Mouse (Mus musculus): ENCODE data around the gene Ripk4.

The Ripk4 gene

DNA sequence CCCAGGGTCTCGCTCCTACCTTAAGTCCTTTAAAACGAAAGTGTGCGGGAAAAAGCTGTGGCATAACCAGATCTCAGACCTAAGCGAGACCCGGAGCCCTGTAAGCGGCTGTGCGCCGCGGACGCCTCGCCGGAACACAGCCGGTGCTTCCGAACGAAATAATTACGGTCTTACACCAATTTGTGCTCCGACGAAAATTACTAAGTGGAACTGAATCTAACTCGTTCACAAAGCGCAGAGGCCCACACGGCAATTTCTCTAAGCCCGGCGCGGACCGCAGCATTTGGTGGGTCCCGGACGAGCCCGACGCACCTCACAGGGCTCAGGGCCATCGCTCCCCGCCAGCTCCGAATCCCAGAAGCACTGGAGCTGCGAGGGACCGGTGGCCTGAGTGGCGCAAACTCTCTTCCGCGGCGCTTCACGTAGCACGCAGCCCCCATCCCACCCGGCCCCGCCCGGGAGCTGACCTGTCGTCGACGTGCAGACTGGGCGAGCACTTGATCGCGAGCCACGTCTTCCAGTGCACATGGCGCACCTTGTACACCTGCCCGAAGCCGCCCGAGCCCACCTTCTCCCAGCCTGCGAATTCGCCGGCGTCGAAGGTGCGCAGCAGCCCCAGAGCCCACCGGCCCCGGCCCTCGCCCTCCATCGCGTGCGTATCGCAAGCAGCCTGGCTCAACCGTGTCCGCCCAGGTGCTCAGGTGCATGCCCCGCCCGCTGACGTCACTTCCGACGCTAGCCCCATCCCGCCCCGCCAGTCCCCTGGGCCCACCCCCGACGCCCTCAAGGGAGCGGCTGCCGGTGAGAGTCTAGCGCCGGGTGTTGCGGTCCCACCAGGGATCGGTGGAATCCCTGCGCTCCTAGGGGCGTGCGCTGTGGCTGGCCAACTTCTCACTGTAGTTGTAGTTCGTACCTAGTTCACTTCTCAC, at the start of gene Ripk4:
Ripk4 (minus strand) TSS at position 727 of the 929 bp plus-strand sequence.
- in situ Hi-C loops (cut with MboI; ENCODE audit: low sequenced_read_pairs), result no loop called here

DNA sequence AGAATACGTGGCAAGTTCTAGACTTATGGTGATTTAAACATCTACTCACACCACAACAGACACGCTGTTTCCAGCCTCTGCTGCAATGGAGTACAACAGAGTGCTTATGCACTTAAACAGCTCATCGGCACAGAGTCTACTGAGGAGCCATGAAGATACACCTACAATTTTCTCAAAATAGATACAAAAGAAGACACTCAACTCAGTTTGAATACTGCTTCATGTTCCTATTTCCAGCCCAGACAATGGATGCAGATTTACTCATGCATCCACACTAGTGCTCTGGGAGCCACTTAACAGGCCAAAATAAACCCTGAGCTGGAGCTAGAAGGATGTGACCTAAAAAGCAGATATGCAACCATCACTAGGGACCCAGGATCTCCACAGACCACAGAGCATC, 45.3 kb upstream of the Ripk4 start:
- in situ Hi-C loops (cut with MboI; ENCODE audit: low sequenced_read_pairs), result no loop called here

DNA sequence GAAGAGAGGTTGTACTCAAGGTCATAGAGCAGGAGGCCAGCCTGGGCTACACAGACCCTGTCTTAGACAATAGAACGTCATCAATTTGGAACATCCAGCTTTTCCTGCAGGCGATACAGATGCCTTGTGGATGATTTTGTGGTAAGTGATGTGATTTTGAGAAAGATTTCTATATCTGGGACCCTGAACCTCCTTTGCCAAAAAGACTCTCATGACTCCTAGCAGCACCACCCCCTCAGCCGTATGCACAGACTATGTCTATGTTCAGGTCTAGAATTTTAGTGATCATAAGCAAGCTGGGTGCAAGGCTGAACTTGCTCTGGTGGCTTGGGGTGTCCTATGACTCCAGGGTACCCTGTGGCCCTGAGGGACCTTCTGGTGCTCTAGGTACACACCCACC, 42.1 kb upstream of the Ripk4 start:
- in situ Hi-C loops (cut with MboI; ENCODE audit: low sequenced_read_pairs), result no loop called here

DNA sequence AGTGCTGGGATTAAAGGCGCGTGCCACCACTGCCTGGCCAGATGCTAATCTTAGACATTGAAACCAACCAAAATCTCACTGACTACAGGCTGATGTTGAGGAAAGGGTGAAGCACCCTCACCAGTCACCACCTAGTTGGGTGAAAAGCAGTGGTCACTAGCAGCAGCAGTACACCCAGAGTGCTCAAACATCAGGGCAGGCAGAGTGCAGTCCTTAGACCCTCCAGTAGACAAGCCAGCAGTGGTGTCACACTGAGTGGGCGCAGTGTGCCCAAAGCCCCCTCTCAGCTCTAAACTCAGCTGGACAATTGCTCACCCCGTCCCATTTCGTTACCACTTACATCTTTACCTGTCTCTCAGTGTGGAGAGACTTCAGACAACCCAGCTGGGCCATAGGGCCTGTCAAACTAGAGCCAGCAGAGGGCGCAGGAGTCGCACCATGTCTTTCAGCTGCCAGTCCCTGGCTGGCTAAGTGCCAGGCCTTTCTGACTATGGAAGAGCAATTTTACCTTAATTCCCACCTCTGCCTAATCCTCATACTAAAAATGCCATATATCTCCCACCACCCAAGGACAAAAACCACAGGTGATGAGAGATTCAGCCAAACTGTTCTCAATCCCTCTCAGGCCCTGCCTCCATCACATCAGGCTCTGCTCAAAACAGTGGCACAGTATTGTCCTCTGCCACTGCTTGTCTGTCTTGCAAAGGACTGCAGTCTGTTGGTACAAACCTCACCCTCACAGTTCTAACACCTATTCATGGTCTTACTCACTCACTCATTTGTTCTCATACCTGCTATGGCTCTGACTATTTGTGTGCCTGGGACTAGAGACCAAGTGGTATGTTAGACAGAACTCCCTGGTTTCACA, 41.3 kb upstream of the Ripk4 start:
- in situ Hi-C loops (cut with MboI; ENCODE audit: low sequenced_read_pairs), result no loop called here

DNA sequence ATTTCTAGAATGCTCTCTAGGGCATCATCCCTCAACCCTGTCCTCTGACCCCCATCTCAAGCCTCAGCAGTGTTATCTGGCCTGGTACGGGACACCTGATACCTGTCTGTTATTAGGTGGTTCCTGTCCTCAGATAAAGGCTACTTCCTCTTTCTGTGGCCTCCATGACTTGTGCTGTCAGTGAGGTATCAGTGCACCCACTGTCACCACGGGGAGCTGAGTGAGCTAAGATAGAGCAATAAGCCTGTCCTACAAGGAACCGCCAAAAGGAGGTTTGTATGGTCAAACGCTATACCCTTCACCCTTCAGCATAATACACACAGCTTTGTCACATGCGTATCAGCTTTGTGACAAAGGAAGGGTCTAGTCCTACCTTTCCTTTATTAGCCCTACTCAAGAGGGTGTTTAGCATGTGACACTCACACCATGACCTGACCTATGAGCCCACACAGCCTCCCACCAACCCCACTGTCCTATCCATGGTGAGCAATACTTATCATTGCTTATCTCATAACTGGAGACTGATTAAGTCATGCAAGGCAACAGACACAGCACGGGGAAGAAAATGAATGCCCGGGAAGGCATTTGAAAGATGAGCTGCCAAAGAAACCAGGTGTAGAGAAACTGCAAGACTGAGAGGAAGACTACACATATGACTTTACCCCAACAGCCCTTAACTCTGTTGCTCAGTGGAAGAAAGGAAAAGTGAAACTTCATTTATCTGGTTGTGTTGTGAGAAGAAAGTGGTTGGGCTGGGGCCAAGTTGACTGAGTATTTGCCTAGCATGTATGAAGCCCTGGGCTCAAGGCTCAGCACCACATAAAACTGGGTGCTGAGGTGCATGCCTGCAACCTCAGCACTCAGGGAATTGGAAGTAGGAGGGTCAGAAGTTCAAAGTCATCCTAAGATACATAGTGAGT, 34.6 kb upstream of the Ripk4 start:
- in situ Hi-C loops (cut with MboI; ENCODE audit: low sequenced_read_pairs), result no loop called here

DNA sequence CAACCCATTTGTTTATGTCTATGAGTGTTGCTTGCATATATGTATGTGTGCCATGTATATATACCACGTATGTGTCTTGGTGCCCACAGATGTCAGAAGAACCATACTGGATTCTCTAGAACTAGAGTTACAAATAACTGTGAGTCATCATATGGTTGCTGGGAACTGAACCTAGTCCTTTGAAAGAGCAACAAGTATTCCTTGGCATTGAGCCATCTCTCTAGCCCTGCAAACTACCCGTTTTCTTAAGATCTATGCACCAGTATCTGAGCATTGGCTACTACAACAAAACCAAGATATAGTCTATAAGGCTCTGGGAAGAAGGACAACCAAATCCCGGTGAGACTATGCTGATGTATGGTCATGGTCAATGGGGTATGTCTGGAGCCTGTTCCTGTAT, 33.6 kb upstream of the Ripk4 start:
- in situ Hi-C loops (cut with MboI; ENCODE audit: low sequenced_read_pairs), result no loop called here

DNA sequence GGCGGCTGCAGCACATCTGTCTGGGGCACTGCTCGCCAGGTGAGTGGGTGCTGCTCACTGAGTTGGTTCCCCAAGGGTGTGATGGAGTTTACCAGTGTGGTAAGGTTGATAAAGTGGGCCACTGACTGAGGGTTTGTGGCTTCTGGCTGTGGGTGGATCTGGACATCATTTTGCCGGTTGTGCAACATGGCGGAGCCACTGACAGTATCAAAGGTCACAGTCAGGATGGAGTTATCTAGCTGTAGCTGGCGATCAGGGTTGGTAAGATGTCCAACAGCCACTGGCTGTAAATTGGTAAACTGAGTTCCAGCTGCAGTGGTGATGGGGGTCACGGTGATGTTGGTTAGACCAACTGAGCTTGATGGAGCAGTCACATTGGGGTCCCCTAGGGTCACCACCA, 30.7 kb upstream of the Ripk4 start:
- in situ Hi-C loops (cut with MboI; ENCODE audit: low sequenced_read_pairs), result no loop called here

DNA sequence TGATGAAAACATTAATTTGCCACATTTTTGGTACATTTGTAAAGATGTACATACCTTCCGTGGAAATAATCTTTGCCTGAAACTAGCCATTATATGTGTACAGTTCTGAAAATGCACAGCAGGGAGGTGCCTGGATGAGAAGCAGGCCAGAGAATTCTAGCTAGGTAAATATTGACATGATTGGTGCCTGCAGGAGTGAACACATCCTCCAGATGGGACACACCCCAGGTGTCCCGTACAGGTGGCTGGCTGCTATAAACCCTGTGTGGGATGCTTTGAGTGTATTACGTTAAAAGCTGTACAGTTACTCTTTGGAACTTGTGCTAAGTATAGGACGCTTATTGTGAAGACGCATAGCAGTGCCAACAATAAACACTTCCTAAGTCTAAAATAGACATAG, 19.5 kb upstream of the Ripk4 start:
- in situ Hi-C loops (cut with MboI; ENCODE audit: low sequenced_read_pairs), result no loop called here

DNA sequence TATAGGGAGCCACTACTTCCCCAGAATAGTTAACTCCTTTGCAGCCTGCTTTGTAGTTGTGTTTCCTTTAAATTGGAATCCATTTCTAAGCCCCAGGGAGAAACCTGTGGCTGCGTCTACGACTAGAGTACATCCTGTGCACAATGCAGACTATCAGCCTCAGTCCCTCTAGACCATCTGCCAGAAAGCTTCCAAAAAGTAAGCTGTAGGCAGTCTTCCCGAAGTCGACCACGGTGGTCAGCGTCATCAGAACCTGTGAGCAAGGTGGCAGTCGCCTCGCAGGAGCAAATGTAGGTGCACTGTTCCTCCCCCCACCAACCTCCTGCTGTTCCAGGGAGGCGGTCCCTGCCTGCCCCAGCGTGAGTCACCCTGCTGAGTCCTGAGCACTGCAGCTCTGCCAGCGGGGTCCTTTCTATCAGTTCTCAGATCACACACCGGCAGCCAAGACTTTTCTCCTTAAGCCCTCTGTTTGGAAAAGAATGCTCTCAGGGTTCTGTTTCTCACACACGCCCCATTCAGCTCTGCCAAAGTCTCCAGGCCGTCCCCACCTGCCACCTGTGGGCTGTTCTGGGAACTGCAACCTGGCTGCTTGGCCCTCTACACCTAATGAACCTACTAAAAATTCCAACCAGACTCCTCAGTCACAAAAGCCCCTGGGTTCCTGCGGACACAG, 14.9 kb upstream of the Ripk4 start:
- in situ Hi-C loops (cut with MboI; ENCODE audit: low sequenced_read_pairs), result no loop called here

DNA sequence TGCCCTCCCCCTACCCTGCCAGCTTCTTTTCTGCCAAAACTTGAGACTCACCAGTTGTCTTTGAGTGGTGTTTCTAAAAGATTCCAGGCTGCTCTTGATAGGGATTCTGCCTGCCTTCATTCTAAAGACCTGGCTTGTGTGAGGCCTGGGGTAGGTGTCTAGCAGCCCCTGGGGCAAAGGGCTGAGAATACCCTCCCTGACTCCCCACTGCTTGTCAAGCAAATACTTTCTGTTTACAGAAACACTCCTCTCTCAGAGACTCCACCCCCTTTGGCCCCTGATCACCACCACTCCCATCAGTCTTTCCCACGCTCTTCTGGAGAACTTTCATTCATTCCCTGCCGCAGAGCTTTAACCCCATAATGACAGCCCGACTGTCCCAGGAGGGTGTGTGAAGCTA, 2.9 kb upstream of the Ripk4 start:
- in situ Hi-C loops (cut with MboI; ENCODE audit: low sequenced_read_pairs), result no loop called here

DNA sequence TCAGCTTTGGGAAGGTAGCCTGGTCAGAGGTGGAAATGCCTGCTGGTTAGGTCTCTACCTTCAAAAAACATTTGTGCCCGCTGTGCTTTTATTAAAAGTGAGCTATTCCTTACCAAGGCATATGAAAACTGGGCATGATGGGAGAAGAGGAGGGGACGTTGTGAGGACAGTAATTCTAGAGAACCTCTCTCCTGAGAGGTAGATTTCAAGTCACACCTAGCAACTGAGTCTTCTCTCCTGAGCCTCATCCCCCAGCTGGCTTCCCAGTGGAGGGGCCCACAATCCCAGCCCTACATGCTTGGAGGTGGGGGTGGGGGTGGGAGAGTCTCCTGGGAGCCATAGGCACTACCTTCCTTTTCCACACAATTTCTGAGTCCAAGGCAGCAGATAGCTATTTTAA, 1.0 kb upstream of the Ripk4 start:
- in situ Hi-C loops (cut with MboI; ENCODE audit: low sequenced_read_pairs), result no loop called here

DNA sequence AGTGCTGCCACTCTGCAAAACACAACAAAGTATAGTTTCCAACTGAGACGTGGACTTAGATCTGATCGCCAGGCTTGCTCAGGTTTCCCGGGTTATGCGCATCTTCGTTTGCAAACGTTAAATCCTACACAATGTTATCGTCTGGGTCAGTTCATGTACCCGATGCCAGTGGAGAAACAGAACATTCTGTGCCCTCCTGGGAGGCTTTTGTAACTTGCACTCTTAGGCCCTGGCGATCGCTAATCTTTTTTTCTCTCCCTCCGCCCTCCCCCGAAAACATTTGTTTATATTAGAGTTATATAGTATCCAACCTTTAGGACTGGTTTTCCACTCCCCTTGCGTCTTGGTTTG, 378 bp upstream of the Ripk4 start:
- in situ Hi-C loops (cut with MboI; ENCODE audit: low sequenced_read_pairs), result no loop called here

DNA sequence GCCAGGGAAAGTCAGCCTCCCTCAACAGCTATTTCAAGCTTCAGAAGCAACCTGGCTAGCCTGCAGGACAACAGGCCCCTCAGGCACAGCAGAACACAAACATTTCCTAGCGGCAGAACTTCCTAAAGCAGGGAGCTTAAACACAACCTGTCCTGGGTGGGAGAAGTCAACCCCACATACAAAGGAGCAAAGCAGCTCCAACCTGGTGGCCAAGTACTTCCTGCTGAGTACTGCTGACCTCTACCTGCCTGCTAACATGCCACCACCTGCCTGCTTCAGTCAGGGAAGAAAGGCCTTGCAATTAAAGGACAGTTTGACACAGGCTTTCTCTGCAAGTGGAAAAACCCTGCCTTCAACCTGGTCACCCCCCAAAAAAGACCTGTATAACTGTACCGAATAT, 1.8 kb downstream of the Ripk4 start:
- in situ Hi-C loops (cut with MboI; ENCODE audit: low sequenced_read_pairs), result no loop called here

DNA sequence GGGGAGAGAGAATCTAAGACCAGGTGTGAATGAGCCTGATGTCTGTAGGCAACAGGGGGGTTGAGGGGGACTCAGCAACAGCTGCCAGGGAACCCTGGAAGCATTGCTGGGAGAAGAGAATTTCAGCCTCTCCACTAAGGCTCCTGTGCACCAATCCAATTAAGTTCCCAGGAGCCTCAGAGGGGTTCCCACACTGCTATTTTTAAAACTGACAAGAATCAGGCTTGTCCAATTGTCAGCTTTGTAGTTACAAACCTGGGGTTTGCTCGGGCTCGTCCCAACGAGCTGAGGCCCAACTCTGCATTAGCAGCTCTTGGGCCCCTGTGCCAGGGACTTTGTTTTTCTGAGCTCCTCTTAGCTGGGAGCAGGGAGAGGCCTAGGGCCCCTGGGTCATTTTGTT, 3.9 kb downstream of the Ripk4 start:
- in situ Hi-C loops (cut with MboI; ENCODE audit: low sequenced_read_pairs), result no loop called here

DNA sequence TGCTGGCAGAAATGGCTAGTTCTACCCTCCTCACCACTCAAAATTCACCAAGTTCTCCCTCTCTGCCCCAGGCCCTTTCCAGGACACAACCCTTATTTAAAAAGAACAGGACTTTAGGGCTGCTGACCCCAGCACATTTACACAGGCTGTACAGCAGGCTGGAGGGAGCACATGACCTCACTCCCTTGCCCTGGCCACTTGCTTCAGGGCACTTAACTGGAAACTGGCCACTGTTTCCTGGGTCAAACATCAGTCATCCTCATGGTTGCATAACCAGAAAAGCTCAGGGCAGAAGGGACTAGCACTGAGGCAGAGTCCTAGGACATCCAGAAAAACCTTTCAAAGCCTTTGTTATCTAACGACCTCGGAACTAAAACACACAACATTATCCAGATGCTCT, 5.3 kb downstream of the Ripk4 start:
- in situ Hi-C loops (cut with MboI; ENCODE audit: low sequenced_read_pairs), result no loop called here

DNA sequence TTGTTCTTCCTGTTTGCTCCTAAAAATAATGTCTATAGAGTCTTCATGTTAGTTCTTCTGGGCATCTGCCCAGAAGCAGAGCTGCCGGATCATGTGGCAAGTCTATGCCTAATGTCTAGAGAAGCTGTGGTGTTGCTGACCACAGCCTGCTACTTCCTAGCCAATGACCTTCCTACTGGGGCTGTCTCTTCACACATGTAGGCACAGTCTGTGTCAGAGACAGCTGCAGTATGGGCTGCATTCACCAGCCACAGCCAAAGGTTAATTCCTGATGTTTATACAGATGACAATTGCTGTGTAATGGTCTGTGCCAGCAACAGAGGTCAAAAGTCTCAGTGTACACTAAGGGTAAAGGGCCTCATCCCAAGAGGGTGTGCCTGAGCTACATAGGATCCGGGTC, 7.1 kb downstream of the Ripk4 start:
- in situ Hi-C loops (cut with MboI; ENCODE audit: low sequenced_read_pairs), result no loop called here

DNA sequence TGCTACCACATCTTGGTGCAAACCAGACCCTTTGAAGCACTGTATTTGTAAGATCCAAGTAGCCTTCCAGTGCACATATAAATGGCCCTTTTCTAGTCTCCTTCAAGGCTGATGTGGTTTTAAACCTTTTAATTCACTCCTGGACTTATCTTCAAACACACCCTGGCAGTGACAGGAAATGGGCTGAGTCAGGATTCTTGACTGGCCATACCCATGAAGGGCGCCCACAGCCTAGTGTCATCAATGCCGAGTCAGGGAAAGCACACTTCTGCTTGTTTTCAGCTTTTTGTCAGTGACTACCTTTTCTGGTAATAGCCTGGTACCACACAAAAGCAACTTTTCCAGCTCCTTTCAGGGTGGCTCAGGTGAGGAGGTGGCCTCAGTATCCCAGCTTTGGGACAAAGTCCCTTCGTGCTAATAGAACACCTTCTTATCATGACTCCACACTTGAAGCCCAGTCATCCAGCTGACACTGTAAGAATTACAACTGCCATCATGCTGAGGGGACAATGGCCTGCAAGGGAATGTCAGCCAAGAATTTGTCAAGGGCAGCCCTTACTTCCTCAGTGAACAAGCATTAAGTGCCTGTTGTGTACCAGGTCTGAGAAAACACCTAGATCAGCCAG, 11.2 kb downstream of the Ripk4 start:
- in situ Hi-C loops (cut with MboI; ENCODE audit: low sequenced_read_pairs), result no loop called here

DNA sequence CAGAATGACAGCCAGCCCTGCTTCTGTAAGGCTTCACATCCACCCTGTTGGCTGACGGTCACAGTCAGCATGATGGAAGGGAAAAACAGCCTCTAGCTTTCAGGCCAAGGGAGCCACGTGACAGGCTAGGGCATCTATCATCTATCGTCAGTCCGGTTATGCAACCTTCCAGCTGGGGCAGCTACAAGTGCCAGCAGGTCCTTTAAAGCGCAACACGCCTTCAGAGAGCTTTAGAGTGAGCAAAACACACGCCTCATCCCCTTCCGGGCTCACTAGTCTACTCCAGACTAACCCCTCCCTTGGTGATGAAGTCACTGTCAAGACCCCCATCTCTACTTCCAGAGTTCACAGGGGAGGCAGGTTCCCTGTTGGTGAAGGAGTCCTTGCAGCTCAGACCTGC, 11.7 kb downstream of the Ripk4 start:
- in situ Hi-C loops (cut with MboI; ENCODE audit: low sequenced_read_pairs), result no loop called here

DNA sequence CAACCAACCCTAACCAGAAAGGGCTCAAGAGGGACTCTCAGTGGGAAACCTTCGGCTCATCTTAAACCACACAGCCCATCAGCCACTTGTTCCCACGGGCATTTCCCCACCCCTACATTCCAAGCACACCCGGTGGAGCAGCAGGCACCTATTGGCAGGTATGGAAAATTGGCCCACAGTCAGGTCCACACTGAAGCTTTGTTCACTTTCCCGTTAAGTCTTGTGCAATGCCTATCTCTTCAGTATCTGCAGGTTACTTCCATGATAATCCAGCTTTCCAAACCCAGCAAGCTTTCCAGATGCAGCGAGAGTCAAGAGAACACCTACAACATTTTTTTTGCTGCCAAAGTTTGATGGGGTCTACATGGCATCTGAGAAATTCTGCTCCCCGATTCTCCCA, 15.2 kb downstream of the Ripk4 start:
- in situ Hi-C loops (cut with MboI; ENCODE audit: low sequenced_read_pairs), result no loop called here

DNA sequence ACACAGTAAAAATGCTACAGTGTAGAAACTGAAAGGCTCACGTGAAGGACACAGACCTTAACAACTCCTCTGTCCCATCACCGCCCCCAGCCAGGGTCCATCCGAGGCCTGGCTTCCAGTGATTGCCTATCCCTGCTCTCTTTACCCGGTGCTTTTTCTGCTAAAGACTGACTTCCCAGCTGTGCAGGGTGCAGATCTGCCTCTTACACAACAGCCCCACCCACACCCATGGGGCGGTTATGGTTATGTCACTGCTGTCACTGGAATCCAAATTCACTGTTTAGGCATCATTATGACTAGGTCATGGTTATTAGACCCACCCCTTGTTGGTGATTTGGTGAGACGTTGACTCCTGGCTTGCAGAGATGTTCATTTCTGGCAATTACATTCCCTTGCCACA, 25.6 kb downstream of the Ripk4 start:
- in situ Hi-C loops (cut with MboI; ENCODE audit: low sequenced_read_pairs), result no loop called here
